Mouse (Mus musculus) bone marrow, adult 2 months (tissue): Measurements from ENCODE around the gene Btbd1. TPM values are rescaled to one million over a fixed set of nuclear protein-coding genes. Genes with fewer than 3 reads are reported as not detected.
"Not testable (repeated sequence)": the region's sequence is repeated elsewhere in the genome, so short reads cannot be mapped to it uniquely, and the experiment has no call there.

Source experiments
- H3K27ac ChIP-seq: fragments of 200-500 bp; 2 replicates; pipeline ENCODE4 v1.5.1; 2012; ENCODE audit warnings: low read depth, mild to moderate bottlenecking, control low read depth, inconsistent platforms, low read length; ENCODE audit not compliant: control insufficient read depth, poor library complexity, insufficient read depth
- H3K4me1 ChIP-seq: fragments of 200-500 bp; 2 replicates; pipeline ENCODE4 v1.6.1; 2011; ENCODE audit warnings: low read length; ENCODE audit not compliant: control insufficient read depth, insufficient read depth
- H3K4me3 ChIP-seq: fragments of 200-500 bp; replicated peaks from 2 replicates; pipeline ENCODE3; 2011; ENCODE audit warnings: mild to moderate bottlenecking, low read depth, low read length, control low read depth; ENCODE audit not compliant: control insufficient read depth
- CTCF ChIP-seq: fragments of 200-500 bp; IDR thresholded peaks from 2 replicates; pipeline ENCODE4 v1.5.1; 2011; ENCODE audit warnings: low read length, control low read depth; ENCODE audit not compliant: control insufficient read depth, insufficient read depth
- POLR2A ChIP-seq: fragments of 200-500 bp; IDR thresholded peaks from 2 replicates; pipeline ENCODE4 v1.6.1; 2011; ENCODE audit warnings: low read depth, mild to moderate bottlenecking, control low read depth, low read length, borderline replicate concordance; ENCODE audit not compliant: control insufficient read depth
- WGBS: fragments of 180-500 bp; shearing (Covaris S2); methylation state at CpG from one replicate; pipeline ENCODE4 v1.1.7; 2018; 5-methylcytosine and 5-hydroxymethylcytosine counted together
- polyA plus RNA-seq: library from polyadenylated mRNA; stranded (reverse); fragments of >200 nt; gene quantifications from 2 replicates; pipeline ENCODE4 v1.2.4, GENCODE M21; 2011; ENCODE audit warnings: low replicate concordance; ENCODE audit not compliant: missing spikeins, insufficient read depth, insufficient read length

Gene Btbd1
- polyA plus RNA-seq, 1 experiment: 37.0 TPM

DNA sequence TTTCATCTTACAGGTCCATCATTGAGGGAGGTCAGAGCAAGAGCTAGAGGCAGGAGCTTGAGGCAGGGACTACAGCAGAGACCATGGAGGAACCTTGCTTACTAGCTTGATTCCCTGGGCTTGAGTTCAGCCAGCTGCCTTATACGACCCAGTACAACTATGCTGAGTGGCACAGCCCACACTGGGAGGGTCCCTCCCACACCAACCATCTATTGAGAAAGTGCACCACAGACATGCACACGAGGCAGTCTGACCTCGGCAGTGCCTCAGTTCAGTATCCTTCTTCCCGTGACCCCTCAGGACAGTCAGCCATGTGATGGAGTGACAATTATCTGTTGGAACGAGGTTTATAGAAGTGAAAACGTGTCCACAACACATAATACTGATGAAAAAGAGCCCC lies 10.5 kb upstream of the Btbd1 start:
- Histone ChIP-seq H3K4me3 (no peak overlapping the region), H3K4me1 (no peaks in the 10 kb centered on the region; the same call in 1 of the 2 replicates), H3K27ac (no peak overlapping the region)
- TF ChIP-seq POLR2A: no peak
- TF ChIP-seq CTCF: no peak
- 51% methylated on average over 6 of the region's 6 CpGs for WGBS

DNA sequence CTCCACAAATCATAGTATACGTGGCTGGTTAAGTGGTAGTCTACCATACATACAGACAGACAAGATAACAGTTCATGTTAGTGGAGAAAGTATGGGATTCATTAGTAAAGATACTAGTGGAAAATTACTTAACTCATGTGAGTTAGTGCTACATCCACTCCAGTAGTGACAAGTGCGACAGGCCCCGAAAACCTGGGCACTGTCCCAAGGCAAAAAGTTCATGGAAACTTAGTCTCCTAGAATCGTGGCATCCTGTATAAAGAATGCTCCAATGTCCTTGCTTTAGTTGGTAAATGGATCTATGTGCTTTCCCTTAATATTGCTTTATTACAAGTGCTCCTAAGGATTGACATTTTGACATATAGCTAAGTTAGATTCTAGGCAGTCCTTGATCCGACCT lies 8.5 kb upstream of the Btbd1 start:
- H3K4me1 ChIP-seq, H3K27ac ChIP-seq, H3K4me3 ChIP-seq: not testable (repeated sequence)
- 81% methylated on average over 5 of the region's 5 CpGs for WGBS

- TF ChIP-seq POLR2A (no peak), CTCF (no peak)
- Histone ChIP-seq H3K4me3 (no peak overlapping the region), H3K27ac (no peak overlapping the region), H3K4me1 (no peaks in the 10 kb centered on the region; the same call in 1 of the 2 replicates)
- 40% methylated on average over 5 of the region's 5 CpGs for WGBS
Measured at GRCm38 (mm10) chr7:81835430-81835829, 6.2 kb upstream of the Btbd1 start.

- no peak overlapping the region for H3K4me3 ChIP-seq
- H3K27ac ChIP-seq: no peak overlapping the region
- TF ChIP-seq POLR2A (no peak), CTCF (peak; percentile 3; the same call in 1 of the 2 replicates)
- no peaks in the 10 kb centered on the region; the same call in 1 of the 2 replicates for H3K4me1 ChIP-seq
Measured at GRCm38 (mm10) chr7:81834847-81835246, 5.6 kb upstream of the Btbd1 start.

GRCm38 (mm10) chr7:81828681-81829378 lies 401 bp downstream of the Btbd1 start:
- peak overlapping the region; percentile 94 for H3K27ac ChIP-seq
- under 1% methylated on average over 87 of the region's 91 CpGs for WGBS
- peak overlapping the region; percentile 97 for H3K4me3 ChIP-seq
- TF ChIP-seq CTCF (no peak), POLR2A (no peak; the same call in 1 of the 2 replicates)
- no peaks in the 10 kb centered on the region; the same call in 1 of the 2 replicates for H3K4me1 ChIP-seq

GRCm38 (mm10) chr7:81827806-81828667 lies 1.2 kb downstream of the Btbd1 start:
- WGBS: 18% methylated on average over 17 of the region's 17 CpGs
- Histone ChIP-seq H3K27ac (peak overlapping the region; percentile 94), H3K4me3 (peak overlapping the region; percentile 97), H3K4me1 (no peaks in the 10 kb centered on the region; the same call in 1 of the 2 replicates)
- TF ChIP-seq POLR2A: no peak
- TF ChIP-seq CTCF: no peak

DNA sequence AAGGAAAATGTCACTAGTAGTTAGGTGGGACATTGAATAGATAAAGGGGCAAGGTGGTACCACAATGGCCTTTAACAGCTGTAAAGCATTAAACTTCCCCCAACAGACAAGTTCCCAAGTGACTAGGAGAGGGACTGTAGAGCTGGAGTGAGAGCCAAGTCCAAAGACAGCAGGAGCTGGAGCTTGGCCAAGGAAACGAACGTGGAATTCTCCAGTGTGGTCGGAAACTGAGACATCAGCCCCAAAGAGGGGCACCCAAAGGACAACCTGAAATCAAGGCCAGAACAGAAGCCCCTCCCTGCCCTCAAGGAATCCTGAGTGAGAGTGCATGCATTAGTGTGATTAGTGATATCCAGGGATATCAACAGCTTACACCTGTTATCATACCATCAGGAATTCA lies 3.9 kb downstream of the Btbd1 start:
- H3K27ac ChIP-seq: no peak overlapping the region
- WGBS: 84% methylated on average over 3 of the region's 3 CpGs
- no peak for TF ChIP-seq POLR2A
- no peak for TF ChIP-seq CTCF

GRCm38 (mm10) chr7:81824906-81825305 lies 4.3 kb downstream of the Btbd1 start:
- H3K4me1 ChIP-seq: no peaks in the 10 kb centered on the region; the same call in 1 of the 2 replicates
- TF ChIP-seq CTCF (no peak), POLR2A (no peak)
- 51% methylated on average over 3 of the region's 3 CpGs for WGBS

More for the DNA sequence above, 3.9 kb downstream of the Btbd1 start:
- Histone ChIP-seq H3K4me1 (no peaks in the 10 kb centered on the region; the same call in 1 of the 2 replicates), H3K4me3 (no peak overlapping the region)

DNA sequence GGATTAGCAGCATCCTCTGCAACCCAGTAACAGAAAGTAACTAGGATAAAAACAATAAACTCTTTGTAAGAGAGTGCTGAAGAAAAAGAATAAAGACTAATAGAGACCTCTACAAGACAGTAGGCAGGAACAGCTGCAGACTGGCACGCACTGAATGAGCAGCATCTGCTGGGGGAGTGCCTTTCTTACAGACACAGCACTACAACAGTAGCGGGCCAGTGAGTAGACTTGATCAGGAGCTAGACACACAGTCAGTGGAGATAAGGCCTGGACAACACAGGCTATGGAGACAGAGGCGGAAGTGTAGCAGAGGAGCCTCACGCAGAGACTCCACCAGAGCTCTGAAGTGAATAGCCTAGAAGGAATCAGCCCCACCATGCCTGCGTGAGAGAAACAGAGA lies 23.2 kb downstream of the Btbd1 start:
- 79% methylated on average over 5 of the region's 5 CpGs for WGBS
- Histone ChIP-seq H3K4me1 (no peaks in the 10 kb centered on the region), H3K27ac (no peak overlapping the region), H3K4me3 (no peak overlapping the region)
- no peak for TF ChIP-seq CTCF
- TF ChIP-seq POLR2A: no peak

More at GRCm38 (mm10) chr7:81824906-81825305, 4.3 kb downstream of the Btbd1 start:
- no peak overlapping the region for H3K27ac ChIP-seq
- H3K4me3 ChIP-seq: no peak overlapping the region
